Mouse (Mus musculus) neural tube, embryonic 11.5 days (tissue): ENCODE data around the gene Ddr1. TPM values are rescaled to one million over a fixed set of nuclear protein-coding genes. Genes with fewer than 3 reads are reported as not detected.

Experiments
- ATAC-seq: fragments of 200-750 bp; cut with Nextera tagmentation; 2 replicates; pipeline ENCODE4 v1.8.0; 2017; ENCODE audit warnings: moderate number of reproducible peaks, mild to moderate bottlenecking, moderate TSS enrichment, moderate library complexity; ENCODE audit not compliant: insufficient read depth, low FRiP score, low TSS enrichment
- DNase-seq: peaks from one replicate; pipeline ENCODE4 v3.0.0-alpha.2; 2015; ENCODE audit warnings: low spot score
- H3K27ac ChIP-seq: fragments of 300-500 bp; sonication (generic); 2 replicates; pipeline ENCODE4 v1.5.1; 2014; ENCODE audit warnings: low read depth, mild to moderate bottlenecking, low read length
- H3K27me3 ChIP-seq: fragments of 300-500 bp; sonication (generic); 2 replicates; pipeline ENCODE4 v1.6.1; 2014; ENCODE audit warnings: mild to moderate bottlenecking, low read length, mixed read lengths; ENCODE audit not compliant: control insufficient read depth, insufficient read depth
- H3K36me3 ChIP-seq: fragments of 300-500 bp; sonication (generic); 2 replicates; pipeline ENCODE4 v1.6.1; 2014; ENCODE audit warnings: mild to moderate bottlenecking, low read length, moderate library complexity, mixed read lengths; ENCODE audit not compliant: control insufficient read depth, insufficient read depth
- H3K4me1 ChIP-seq: fragments of 300-500 bp; sonication (generic); 2 replicates; pipeline ENCODE4 v1.6.1; 2014; ENCODE audit warnings: low read length, mixed read lengths; ENCODE audit not compliant: control insufficient read depth, insufficient read depth
- H3K4me2 ChIP-seq: fragments of 300-500 bp; sonication (generic); 2 replicates; pipeline ENCODE4 v1.6.1; 2014; ENCODE audit warnings: low read depth, mild to moderate bottlenecking, moderate library complexity
- H3K4me3 ChIP-seq: fragments of 300-500 bp; sonication (generic); 2 replicates; pipeline ENCODE4 v1.5.1; 2014; ENCODE audit warnings: low read depth, low read length
- H3K9ac ChIP-seq: fragments of 300-500 bp; sonication (generic); 2 replicates; pipeline ENCODE4 v1.6.1; 2014; ENCODE audit warnings: mild to moderate bottlenecking, low read length
- H3K9me3 ChIP-seq: fragments of 300-500 bp; sonication (generic); 2 replicates; pipeline ENCODE4 v1.6.1; 2016; ENCODE audit warnings: low read length; ENCODE audit not compliant: control insufficient read depth
- WGBS: fragments of 180-500 bp; shearing (Covaris S2); extraction: QIAGEN DNeasy Blood & Tissue Kit; methylation state at CpG from one replicate; pipeline ENCODE4 v1.1.7; 2014; 5-methylcytosine and 5-hydroxymethylcytosine counted together
- polyA plus RNA-seq: library from polyadenylated mRNA; unstranded; fragments of >200 nt; fragmentation: Nextera tagmentation; extraction: Ambion mirVana; gene quantifications from 2 replicates; pipeline ENCODE4 v1.2.1, GENCODE M21; 2014

Ddr1 gene
- polyA plus RNA-seq, 1 experiment from 2014 or later, result 98.1 TPM

DNA sequence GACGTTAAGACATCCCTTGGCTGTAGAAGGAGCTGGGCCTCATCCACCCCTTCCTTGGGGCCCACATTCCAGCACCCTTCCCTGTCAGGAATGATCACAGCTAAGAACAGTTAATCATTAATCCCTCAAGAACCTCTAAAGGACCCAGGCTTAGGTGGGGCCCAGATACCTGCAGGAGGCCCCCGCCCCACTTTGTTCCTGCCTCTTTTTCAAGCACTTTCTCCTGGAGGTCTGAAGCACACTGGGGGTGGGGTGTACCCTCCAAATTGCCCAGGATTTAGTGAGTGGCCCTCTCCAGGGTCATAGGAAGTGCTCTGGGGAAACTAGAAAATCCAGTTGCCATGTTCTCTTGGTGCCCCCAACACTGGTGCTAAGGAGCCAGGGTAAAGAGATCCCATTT is 55.0 kb downstream of the Ddr1 start:
- no peak for ATAC-seq
- DNase-seq, result no peak
- no peak overlapping the region for H3K9ac ChIP-seq
- H3K4me1 ChIP-seq, result no peaks in the 10 kb centered on the region
- 75% methylated on average over 2 of the region's 2 CpGs for WGBS
- H3K36me3 ChIP-seq, result no peaks in the 10 kb centered on the region
- no peaks in the 10 kb centered on the region for H3K27me3 ChIP-seq
- no peak overlapping the region for H3K4me3 ChIP-seq
- no peak overlapping the region for H3K27ac ChIP-seq
- H3K4me2 ChIP-seq, result no peak overlapping the region
- no peaks in the 10 kb centered on the region for H3K9me3 ChIP-seq

- Histone ChIP-seq H3K27ac (no peak within 1 kb of the TSS), H3K9ac (no peak within 1 kb of the TSS), H3K27me3 (no peaks in the 10 kb centered on the region), H3K4me3 (no peak within 1 kb of the TSS), H3K4me2 (no peak within 1 kb of the TSS), H3K9me3 (no peaks in the 10 kb centered on the region), H3K4me1 (no peaks in the 10 kb centered on the region), H3K36me3 (no peaks in the 10 kb centered on the region)
- DNase-seq (no peak), ATAC-seq (no peak)
- WGBS, result 76% methylated on average over 13 of the region's 13 CpGs
These were observed 60.7 kb downstream of the Ddr1 start, which contains the start of gene Mucl3 for GRCm38 (mm10) chr17:35643609-35644236. Gene Mucl3 (minus strand): TSS chr17:35643695.

GRCm38 (mm10) chr17:35639352-35639751 is 65.1 kb downstream of the Ddr1 start:
- no peak overlapping the region for H3K4me2 ChIP-seq
- 85% methylated on average over 6 of the region's 6 CpGs for whole genome bisulfite sequencing
- H3K27ac ChIP-seq, result no peak overlapping the region
- no peak overlapping the region for H3K9ac ChIP-seq
- H3K27me3 ChIP-seq, result 0 out of 2 replicates have a peak, but pooled peaks cover 2% of the 10 kb centered on the region
- H3K9me3 ChIP-seq, result no peaks in the 10 kb centered on the region
- H3K36me3 ChIP-seq, result no peaks in the 10 kb centered on the region
- no peak overlapping the region for H3K4me3 ChIP-seq
- ATAC-seq, result no peak
- no peaks in the 10 kb centered on the region for H3K4me1 ChIP-seq
- no peak for DNase-seq

DNA sequence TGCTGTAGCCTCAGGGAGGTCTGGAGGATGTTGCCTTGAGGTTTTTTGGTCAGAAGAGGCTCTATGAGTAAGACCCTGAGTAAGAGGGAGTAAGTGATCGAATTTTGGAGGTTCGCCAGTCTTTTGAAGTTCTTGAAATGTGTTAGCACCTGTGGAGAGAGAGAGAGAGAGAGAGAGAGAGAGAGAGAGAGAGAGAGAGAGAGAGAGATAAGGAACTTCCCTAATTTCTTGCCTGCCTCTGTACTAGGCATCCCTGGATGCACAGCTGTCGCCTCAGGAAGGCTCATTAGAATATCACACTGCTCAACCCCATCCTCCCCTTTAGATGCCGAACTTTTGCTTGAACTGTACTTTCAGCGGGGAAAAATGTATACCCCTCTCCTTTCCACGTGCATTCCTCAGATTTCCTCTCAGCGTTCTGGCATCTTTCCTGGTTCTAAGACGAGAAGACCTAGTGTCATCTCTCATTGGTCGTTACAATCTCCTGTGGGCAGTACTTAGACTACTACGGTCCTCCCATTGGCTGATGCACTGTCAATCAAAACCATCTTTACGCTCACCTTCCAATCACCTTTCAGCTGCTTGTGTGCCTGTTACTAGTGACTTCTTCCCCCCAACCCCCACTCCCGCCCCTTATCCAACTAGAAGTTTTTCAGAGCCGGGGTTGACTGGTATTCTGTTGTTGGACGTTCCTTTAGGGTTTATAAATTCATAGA is 65.8 kb downstream of the Ddr1 start:
- Histone ChIP-seq H3K4me1 (no peaks in the 10 kb centered on the region), H3K27ac (no peak overlapping the region), H3K27me3 (0 out of 2 replicates have a peak, but pooled peaks cover 2% of the 10 kb centered on the region), H3K9me3 (no peaks in the 10 kb centered on the region), H3K4me2 (no peak overlapping the region), H3K9ac (no peak overlapping the region), H3K4me3 (no peak overlapping the region), H3K36me3 (no peaks in the 10 kb centered on the region)
- DNase-seq, result peak; percentile 67
- peak; percentile 75 for ATAC-seq
- WGBS, result 29% methylated on average over 14 of the region's 14 CpGs

DNA sequence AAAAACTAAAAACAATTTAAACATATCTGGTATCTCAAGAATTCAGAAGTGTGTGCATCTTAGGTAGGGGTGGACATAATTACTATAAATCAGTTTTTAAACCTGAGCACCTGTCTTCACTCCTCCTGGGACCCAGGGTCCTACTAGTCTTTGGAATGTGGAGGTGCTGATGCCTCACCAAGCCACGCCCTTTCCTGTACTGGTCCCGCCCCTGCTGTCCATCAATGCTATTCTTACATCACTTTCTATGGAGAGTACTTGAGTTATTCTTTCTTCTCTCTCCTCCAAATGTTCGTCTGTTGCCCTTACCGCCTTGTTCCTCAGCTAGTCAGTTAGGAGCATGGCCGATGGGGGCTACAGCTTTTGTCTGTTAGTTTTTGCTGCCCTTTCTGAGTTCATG is 68.1 kb downstream of the Ddr1 start:
- Histone ChIP-seq H3K4me2 (no peak overlapping the region), H3K9ac (no peak overlapping the region), H3K36me3 (no peaks in the 10 kb centered on the region), H3K4me1 (no peaks in the 10 kb centered on the region), H3K4me3 (no peak overlapping the region), H3K9me3 (no peaks in the 10 kb centered on the region), H3K27me3 (0 out of 2 replicates have a peak, but pooled peaks cover 2% of the 10 kb centered on the region), H3K27ac (no peak overlapping the region)
- WGBS, result 49% methylated on average over 5 of the region's 5 CpGs
- DNase-seq (no peak), ATAC-seq (no peak)

DNA sequence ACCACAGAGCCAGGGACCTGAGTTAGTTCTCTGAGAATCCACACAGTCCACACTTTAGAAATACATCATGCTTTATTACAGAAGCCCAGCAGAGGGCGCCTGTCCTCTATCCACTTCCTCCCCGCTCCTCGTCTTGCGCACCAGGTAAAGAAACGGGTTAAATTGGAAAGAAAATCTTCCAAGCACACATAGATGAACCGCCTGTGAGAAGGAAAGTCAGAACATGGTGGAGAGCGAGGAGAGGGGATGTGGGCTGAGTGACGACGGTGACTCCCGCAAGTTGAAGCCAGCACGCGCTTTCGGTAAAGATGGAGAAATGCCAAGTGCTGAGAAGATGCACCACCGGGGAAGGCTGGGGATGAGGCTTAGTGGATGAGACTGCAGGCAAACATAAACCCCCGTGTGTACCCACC is 68.7 kb downstream of the Ddr1 start:
- 2% methylated on average over 15 of the region's 15 CpGs for WGBS
- Histone ChIP-seq H3K36me3 (no peaks in the 10 kb centered on the region), H3K27me3 (0 out of 2 replicates have a peak, but pooled peaks cover 2% of the 10 kb centered on the region), H3K9ac (peak overlapping the region; percentile 22; the same call in 1 of the 2 replicates), H3K27ac (no peak overlapping the region), H3K4me1 (no peaks in the 10 kb centered on the region), H3K9me3 (no peaks in the 10 kb centered on the region), H3K4me3 (peak overlapping the region; percentile 21; the same call in 1 of the 2 replicates), H3K4me2 (peak overlapping the region; percentile 52)
- DNase-seq, result peak; percentile 72
- ATAC-seq, result no peak

DNA sequence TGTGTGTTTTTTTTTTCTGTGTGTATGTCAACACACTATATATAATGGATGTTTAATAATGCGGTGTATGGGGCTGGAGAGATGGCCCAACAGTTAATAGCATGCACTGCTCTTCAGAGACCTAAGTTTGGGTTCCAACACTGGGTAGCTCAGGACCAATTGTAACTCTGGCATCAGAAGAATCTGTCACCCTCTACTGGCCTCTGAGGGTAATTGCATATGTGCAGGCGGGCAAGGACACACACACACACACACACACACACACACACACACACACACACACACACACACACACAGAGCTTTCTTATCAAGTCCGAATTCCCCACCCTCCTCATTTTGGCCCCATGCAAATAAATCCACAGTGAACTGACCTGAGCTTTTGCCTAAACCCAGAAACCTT is 69.2 kb downstream of the Ddr1 start:
- H3K9me3 ChIP-seq, result no peaks in the 10 kb centered on the region
- H3K9ac ChIP-seq, result no peak overlapping the region
- no peak overlapping the region for H3K27ac ChIP-seq
- H3K4me1 ChIP-seq, result no peaks in the 10 kb centered on the region
- DNase-seq, result no peak
- no peak for ATAC-seq
- H3K27me3 ChIP-seq, result 0 out of 2 replicates have a peak, but pooled peaks cover 2% of the 10 kb centered on the region
- H3K4me2 ChIP-seq, result no peak overlapping the region
- WGBS, result 78% methylated on average over 3 of the region's 3 CpGs
- H3K4me3 ChIP-seq, result no peak overlapping the region
- no peaks in the 10 kb centered on the region for H3K36me3 ChIP-seq

DNA sequence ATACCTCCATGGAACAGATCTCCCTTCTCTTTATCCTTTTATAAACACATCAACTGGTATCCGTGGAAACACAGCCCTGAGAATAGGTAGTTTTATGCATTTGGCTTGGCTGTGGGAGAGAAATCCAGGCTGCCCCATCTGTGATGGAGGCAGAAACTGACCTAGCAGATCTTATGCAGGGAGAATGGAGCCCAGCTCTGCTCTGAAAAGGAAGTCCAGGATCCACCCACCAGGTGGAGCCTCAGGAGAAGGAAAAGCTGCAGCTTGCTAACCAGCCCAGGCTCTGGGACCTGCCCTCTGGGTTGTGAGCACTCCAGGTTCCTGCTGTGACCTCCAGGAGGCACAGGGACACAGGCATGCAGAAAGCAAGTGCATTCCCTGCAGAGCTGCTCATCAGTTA is 70.4 kb downstream of the Ddr1 start:
- H3K4me1 ChIP-seq, result no peaks in the 10 kb centered on the region
- WGBS, result 44% methylated on average over 1 of the region's 1 CpGs
- H3K27ac ChIP-seq, result no peak overlapping the region
- peak; percentile 35 for DNase-seq
- no peaks in the 10 kb centered on the region for H3K9me3 ChIP-seq
- H3K27me3 ChIP-seq, result 0 out of 2 replicates have a peak, but pooled peaks cover 2% of the 10 kb centered on the region
- no peak for ATAC-seq
- no peaks in the 10 kb centered on the region for H3K36me3 ChIP-seq
- H3K9ac ChIP-seq, result no peak overlapping the region
- no peak overlapping the region for H3K4me3 ChIP-seq
- H3K4me2 ChIP-seq, result no peak overlapping the region
